Mouse (Mus musculus): ENCODE measurements around the gene Sectm1a.

DNA sequence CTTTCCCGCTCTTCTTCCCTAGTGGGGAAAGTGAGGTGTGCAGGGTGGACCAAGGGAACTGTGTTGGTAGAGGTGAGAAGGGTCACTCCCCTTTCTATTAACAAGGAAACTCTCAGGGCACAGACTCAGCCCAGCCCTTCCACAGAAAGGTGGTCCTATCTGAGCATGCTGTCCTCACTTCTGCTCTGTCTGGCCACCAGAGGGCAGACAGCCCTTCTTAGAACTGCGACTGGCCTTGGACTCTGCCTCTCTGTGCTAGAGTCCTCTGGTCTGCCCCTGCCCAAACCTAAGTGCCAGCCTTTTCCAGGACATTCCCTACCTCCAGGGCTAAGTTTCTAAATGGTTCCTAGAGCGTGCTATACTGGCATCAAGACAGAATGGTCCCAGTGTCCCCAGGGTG lies 63.3 kb downstream of the Sectm1a start:
- peak; percentile 88 for TF ChIP-seq CTCF (IDR thresholded peaks at IDR 0.05; ENCODE audit: low read depth, low read length)
- TF ChIP-seq POLR2A (IDR thresholded peaks at IDR 0.05; ENCODE audit: extremely low read depth, insufficient read depth, low read length) = no peak
